Mouse (Mus musculus): ENCODE data around the gene Kctd10. TPM values are rescaled to one million over a fixed set of nuclear protein-coding genes. Genes with fewer than 3 reads are reported as not detected.

Gene Kctd10
- 116 and 124 TPM in 2 replicates for polyA plus RNA-seq (2015; fragmentation: Nextera tagmentation; extraction: Ambion mirVana)

- Histone ChIP-seq H3K9ac (replicated peaks; ENCODE audit: low read length) (peak within 1 kb of the TSS; percentile 98), H3K4me1 (ENCODE audit: insufficient read depth, low read length) (peaks cover 48% of the 10 kb centered on the region), H3K36me3 (ENCODE audit: insufficient read depth, low read length) (peaks cover 11% of the 10 kb centered on the region), H3K27me3 (ENCODE audit: insufficient read depth, low read length) (no peaks in the 10 kb centered on the region), H3K4me2 (replicated peaks; ENCODE audit: low read depth, low read length) (peak within 1 kb of the TSS; percentile 87), H3K4me3 (ENCODE audit: low read length) (peak within 1 kb of the TSS; percentile 90), H3K9me3 (ENCODE audit: low read length) (no peaks in the 10 kb centered on the region), H3K27ac (ENCODE audit: low read length) (peak within 1 kb of the TSS; percentile 91)
- under 1% methylated on average over 71 of the region's 74 CpGs for WGBS
- ATAC-seq (ENCODE audit: low FRiP score, low TSS enrichment), result peak; percentile 95
Measured at GRCm38 (mm10) chr5:114380209-114381012, at the start of gene Kctd10, which contains the start of gene Ube3b. Kctd10 (minus strand) TSS chr5:114380508. Ube3b (plus strand) TSS chr5:114380607.

DNA sequence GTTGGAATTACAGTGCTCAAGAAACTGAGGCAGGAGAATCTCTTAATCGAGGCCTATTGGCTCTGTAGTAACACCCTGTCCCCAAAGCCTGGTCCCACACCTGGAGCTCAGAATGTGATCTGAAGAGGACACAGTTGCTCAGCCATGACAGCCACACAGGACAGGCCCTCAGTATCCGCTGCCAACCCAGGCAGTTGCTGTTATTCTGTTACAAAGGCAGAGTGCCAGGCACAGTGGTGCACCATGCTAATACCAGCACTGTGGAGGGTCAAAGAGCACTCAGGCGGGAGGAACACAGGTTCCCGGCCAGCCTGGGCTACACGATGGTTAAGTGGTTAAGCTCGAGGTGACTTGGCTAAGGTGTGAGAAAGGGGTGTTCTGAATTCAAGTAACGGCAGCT lies 49.5 kb upstream of the Kctd10 start:
- H3K27ac ChIP-seq (ENCODE audit: low read length), result no peak overlapping the region
- H3K9ac ChIP-seq (replicated peaks; ENCODE audit: low read length), result no peak overlapping the region
- no peaks in the 10 kb centered on the region for H3K36me3 ChIP-seq (ENCODE audit: insufficient read depth, low read length)
- no peaks in the 10 kb centered on the region for H3K9me3 ChIP-seq (ENCODE audit: low read length)
- no peak for ATAC-seq (ENCODE audit: low FRiP score, low TSS enrichment)
- H3K4me1 ChIP-seq (ENCODE audit: insufficient read depth, low read length), result no peaks in the 10 kb centered on the region
- WGBS, result 86% methylated on average over 7 of the region's 7 CpGs
- H3K4me2 ChIP-seq (replicated peaks; ENCODE audit: low read depth, low read length), result no peak overlapping the region
- no peak overlapping the region for H3K4me3 ChIP-seq (ENCODE audit: low read length)
- no peaks in the 10 kb centered on the region for H3K27me3 ChIP-seq (ENCODE audit: insufficient read depth, low read length)

DNA sequence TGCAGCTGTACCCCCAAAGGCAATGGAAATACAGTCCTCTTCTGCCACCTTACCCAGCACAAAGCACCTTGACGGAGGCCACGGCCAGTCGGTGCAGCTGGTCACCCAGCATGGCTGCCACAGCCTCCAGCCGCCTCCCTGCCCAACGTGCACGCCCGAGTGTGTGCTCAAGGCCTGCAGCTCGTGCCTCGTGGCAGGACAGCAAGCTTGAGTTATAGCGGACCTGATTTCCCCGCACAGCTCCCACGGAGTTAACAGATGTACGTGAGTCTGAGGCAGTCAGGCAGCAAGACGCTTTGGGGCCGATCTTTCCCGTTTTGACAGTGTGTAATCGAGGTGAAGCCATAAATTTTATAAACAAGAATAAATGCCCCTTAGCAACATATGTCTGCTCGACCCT lies 48.3 kb upstream of the Kctd10 start:
- H3K4me3 ChIP-seq (ENCODE audit: low read length), result no peak overlapping the region
- H3K9me3 ChIP-seq (ENCODE audit: low read length), result no peaks in the 10 kb centered on the region
- H3K27me3 ChIP-seq (ENCODE audit: insufficient read depth, low read length), result no peaks in the 10 kb centered on the region
- H3K4me2 ChIP-seq (replicated peaks; ENCODE audit: low read depth, low read length), result no peak overlapping the region
- ATAC-seq (ENCODE audit: low FRiP score, low TSS enrichment), result no peak
- H3K27ac ChIP-seq (ENCODE audit: low read length), result no peak overlapping the region
- H3K4me1 ChIP-seq (ENCODE audit: insufficient read depth, low read length), result no peaks in the 10 kb centered on the region
- H3K9ac ChIP-seq (replicated peaks; ENCODE audit: low read length), result peak overlapping the region; percentile 19; the same call in 1 of the 2 replicates
- 27% methylated on average over 18 of the region's 18 CpGs for WGBS
- no peaks in the 10 kb centered on the region for H3K36me3 ChIP-seq (ENCODE audit: insufficient read depth, low read length)

GRCm38 (mm10) chr5:114426732-114427131 lies 46.4 kb upstream of the Kctd10 start:
- H3K4me1 ChIP-seq (ENCODE audit: insufficient read depth, low read length), result peaks cover 4% of the 10 kb centered on the region; the same call in 1 of the 2 replicates
- H3K4me2 ChIP-seq (replicated peaks; ENCODE audit: low read depth, low read length), result no peak overlapping the region
- no peak for ATAC-seq (ENCODE audit: low FRiP score, low TSS enrichment)
- no peaks in the 10 kb centered on the region for H3K9me3 ChIP-seq (ENCODE audit: low read length)
- H3K9ac ChIP-seq (replicated peaks; ENCODE audit: low read length), result no peak overlapping the region
- H3K27ac ChIP-seq (ENCODE audit: low read length), result no peak overlapping the region
- H3K4me3 ChIP-seq (ENCODE audit: low read length), result no peak overlapping the region
- H3K27me3 ChIP-seq (ENCODE audit: insufficient read depth, low read length), result no peaks in the 10 kb centered on the region
- H3K36me3 ChIP-seq (ENCODE audit: insufficient read depth, low read length), result no peaks in the 10 kb centered on the region
- WGBS, result 73% methylated on average over 6 of the region's 6 CpGs

- no peak overlapping the region for H3K4me3 ChIP-seq (ENCODE audit: low read length)
- H3K4me2 ChIP-seq (replicated peaks; ENCODE audit: low read depth, low read length), result no peak overlapping the region
- H3K4me1 ChIP-seq (ENCODE audit: insufficient read depth, low read length), result peaks cover 8% of the 10 kb centered on the region; the same call in 1 of the 2 replicates
- H3K9ac ChIP-seq (replicated peaks; ENCODE audit: low read length), result no peak overlapping the region
- WGBS, result 86% methylated on average over 5 of the region's 5 CpGs
- no peaks in the 10 kb centered on the region for H3K9me3 ChIP-seq (ENCODE audit: low read length)
- peaks cover 17% of the 10 kb centered on the region for H3K36me3 ChIP-seq (ENCODE audit: insufficient read depth, low read length)
- ATAC-seq (ENCODE audit: low FRiP score, low TSS enrichment), result no peak
- no peak overlapping the region for H3K27ac ChIP-seq (ENCODE audit: low read length)
- no peaks in the 10 kb centered on the region for H3K27me3 ChIP-seq (ENCODE audit: insufficient read depth, low read length)
Measured at GRCm38 (mm10) chr5:114423961-114424360, 43.7 kb upstream of the Kctd10 start.

DNA sequence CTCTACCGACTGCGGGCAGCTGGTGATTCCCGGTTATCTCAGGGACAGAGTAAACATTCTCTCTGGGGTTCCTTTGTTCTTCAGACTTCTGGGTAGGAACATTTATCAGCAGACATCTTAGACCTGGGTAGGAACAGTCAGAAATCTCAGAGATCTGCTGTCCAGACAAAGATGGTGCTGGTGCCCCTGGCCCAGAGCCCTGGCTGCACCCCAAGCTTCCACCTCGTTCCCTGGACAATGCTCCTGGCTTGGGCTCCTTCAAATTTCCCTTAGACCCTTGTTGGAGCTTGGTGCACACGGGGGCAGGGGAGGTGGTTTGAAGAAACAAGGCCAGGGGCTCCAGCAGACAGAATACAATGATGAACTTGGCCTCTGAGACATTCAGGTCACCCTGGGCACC lies 42.3 kb upstream of the Kctd10 start:
- no peak overlapping the region for H3K27ac ChIP-seq (ENCODE audit: low read length)
- WGBS, result 47% methylated on average over 5 of the region's 5 CpGs

DNA sequence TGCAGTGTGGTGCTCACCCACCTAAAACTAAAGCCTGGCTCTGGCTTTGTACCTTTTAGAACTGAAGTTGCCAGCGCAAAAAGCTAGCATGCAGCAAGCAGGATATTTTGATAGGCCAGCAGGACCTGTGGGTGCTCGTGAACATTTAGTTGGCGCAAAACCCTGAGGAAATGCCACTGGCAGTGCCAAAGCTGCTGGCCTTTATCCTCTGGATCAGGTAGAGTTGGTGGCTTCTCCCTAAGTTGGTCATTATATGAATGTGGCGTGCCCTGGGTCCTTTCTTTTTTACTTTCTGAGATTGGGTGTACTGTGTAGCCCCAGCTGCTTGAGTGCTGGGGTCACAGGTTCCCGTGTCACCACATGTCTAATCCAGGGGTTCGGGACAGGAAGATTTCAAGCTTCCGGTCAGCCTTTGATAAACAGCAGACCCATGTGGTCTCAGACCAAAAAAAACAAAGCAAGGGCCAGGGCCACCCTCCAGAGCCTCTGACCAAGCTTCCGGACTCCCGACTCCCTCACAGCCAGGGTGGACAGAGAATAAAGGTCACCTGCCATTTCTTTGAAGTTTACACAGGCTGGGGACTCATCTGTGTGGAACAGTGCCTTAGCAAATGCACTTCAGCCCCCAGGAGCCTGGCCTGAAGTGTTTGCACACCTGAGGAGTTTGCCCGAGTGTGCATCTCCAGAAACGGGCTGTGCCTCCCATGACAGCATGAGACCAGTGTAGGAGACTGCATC lies 41.4 kb upstream of the Kctd10 start:
- ATAC-seq (ENCODE audit: low FRiP score, low TSS enrichment), result peak; percentile 57
- no peaks in the 10 kb centered on the region for H3K9me3 ChIP-seq (ENCODE audit: low read length)
- H3K4me1 ChIP-seq (ENCODE audit: insufficient read depth, low read length), result peaks cover 8% of the 10 kb centered on the region; the same call in 1 of the 2 replicates
- 49% methylated on average over 11 of the region's 11 CpGs for WGBS
- H3K4me3 ChIP-seq (ENCODE audit: low read length), result no peak overlapping the region
- H3K9ac ChIP-seq (replicated peaks; ENCODE audit: low read length), result no peak overlapping the region
- H3K4me2 ChIP-seq (replicated peaks; ENCODE audit: low read depth, low read length), result no peak overlapping the region
- H3K36me3 ChIP-seq (ENCODE audit: insufficient read depth, low read length), result peaks cover 38% of the 10 kb centered on the region
- no peak overlapping the region for H3K27ac ChIP-seq (ENCODE audit: low read length)
- no peaks in the 10 kb centered on the region for H3K27me3 ChIP-seq (ENCODE audit: insufficient read depth, low read length)

More for the DNA sequence above, 42.3 kb upstream of the Kctd10 start:
- peaks cover 30% of the 10 kb centered on the region for H3K36me3 ChIP-seq (ENCODE audit: insufficient read depth, low read length)
- no peak overlapping the region for H3K4me2 ChIP-seq (replicated peaks; ENCODE audit: low read depth, low read length)
- H3K9ac ChIP-seq (replicated peaks; ENCODE audit: low read length), result no peak overlapping the region
- H3K9me3 ChIP-seq (ENCODE audit: low read length), result no peaks in the 10 kb centered on the region
- no peak for ATAC-seq (ENCODE audit: low FRiP score, low TSS enrichment)
- H3K4me3 ChIP-seq (ENCODE audit: low read length), result no peak overlapping the region
- H3K27me3 ChIP-seq (ENCODE audit: insufficient read depth, low read length), result no peaks in the 10 kb centered on the region
- H3K4me1 ChIP-seq (ENCODE audit: insufficient read depth, low read length), result peaks cover 8% of the 10 kb centered on the region; the same call in 1 of the 2 replicates

- no peak overlapping the region for H3K4me2 ChIP-seq (replicated peaks; ENCODE audit: low read depth, low read length)
- H3K36me3 ChIP-seq (ENCODE audit: insufficient read depth, low read length), result peaks cover 55% of the 10 kb centered on the region
Measured at GRCm38 (mm10) chr5:114418541-114418940, 38.2 kb upstream of the Kctd10 start.

GRCm38 (mm10) chr5:114416855-114417254 lies 36.5 kb upstream of the Kctd10 start:
- no peak overlapping the region for H3K9ac ChIP-seq (replicated peaks; ENCODE audit: low read length)
- H3K4me2 ChIP-seq (replicated peaks; ENCODE audit: low read depth, low read length), result no peak overlapping the region
- H3K4me3 ChIP-seq (ENCODE audit: low read length), result no peak overlapping the region
- no peaks in the 10 kb centered on the region for H3K27me3 ChIP-seq (ENCODE audit: insufficient read depth, low read length)
- no peak overlapping the region for H3K27ac ChIP-seq (ENCODE audit: low read length)
- H3K36me3 ChIP-seq (ENCODE audit: insufficient read depth, low read length), result peaks cover 68% of the 10 kb centered on the region
- no peak for ATAC-seq (ENCODE audit: low FRiP score, low TSS enrichment)
- no peaks in the 10 kb centered on the region for H3K9me3 ChIP-seq (ENCODE audit: low read length)
- 83% methylated on average over 8 of the region's 8 CpGs for WGBS
- peaks cover 9% of the 10 kb centered on the region; the same call in 1 of the 2 replicates for H3K4me1 ChIP-seq (ENCODE audit: insufficient read depth, low read length)

More at GRCm38 (mm10) chr5:114418541-114418940, 38.2 kb upstream of the Kctd10 start:
- ATAC-seq (ENCODE audit: low FRiP score, low TSS enrichment), result 0 out of 2 replicates have a peak, but pooled peaks have one; percentile 13
- H3K27ac ChIP-seq (ENCODE audit: low read length), result no peak overlapping the region
- no peaks in the 10 kb centered on the region for H3K9me3 ChIP-seq (ENCODE audit: low read length)
- 80% methylated on average over 8 of the region's 8 CpGs for whole genome bisulfite sequencing
- H3K9ac ChIP-seq (replicated peaks; ENCODE audit: low read length), result no peak overlapping the region
- no peak overlapping the region for H3K4me3 ChIP-seq (ENCODE audit: low read length)
- no peaks in the 10 kb centered on the region for H3K27me3 ChIP-seq (ENCODE audit: insufficient read depth, low read length)
- peaks cover 8% of the 10 kb centered on the region; the same call in 1 of the 2 replicates for H3K4me1 ChIP-seq (ENCODE audit: insufficient read depth, low read length)

All from kidney, embryonic 16.5 days (tissue).